Mouse (Mus musculus) stomach, postnatal 0 days (tissue): ENCODE data around the gene Ccdc33. TPM values are rescaled to one million over a fixed set of nuclear protein-coding genes. Genes with fewer than 3 reads are reported as not detected.
A peak's percentile ranks its signal among the peaks of the same experiment; 100 is the strongest.

Source experiments
- ATAC-seq: fragments of 200-750 bp; cut with Nextera tagmentation; 2 replicates; pipeline ENCODE4 v1.8.0; 2017; ENCODE audit not compliant: low FRiP score, low TSS enrichment
- DNase-seq: peaks from one replicate; pipeline ENCODE4 v3.0.0-alpha.2; 2016; ENCODE audit warnings: low spot score
- H3K27ac ChIP-seq: fragments of 300-500 bp; sonication (generic); replicated peaks from 2 replicates; pipeline ENCODE4 v1.5.1; 2014; ENCODE audit warnings: mild to moderate bottlenecking, control low read depth
- H3K27me3 ChIP-seq: fragments of 300-500 bp; sonication (generic); 2 replicates; pipeline ENCODE4 v1.6.1; 2014; ENCODE audit warnings: low read length; ENCODE audit not compliant: control insufficient read depth, insufficient read depth
- H3K36me3 ChIP-seq: fragments of 300-500 bp; sonication (generic); 2 replicates; pipeline ENCODE4 v1.6.1; 2014; ENCODE audit warnings: low read length, mixed read lengths; ENCODE audit not compliant: control insufficient read depth, insufficient read depth
- H3K4me1 ChIP-seq: fragments of 300-500 bp; sonication (generic); replicated peaks from 2 replicates; pipeline ENCODE4 v1.6.1; 2014; ENCODE audit warnings: antibody characterized with exemption; ENCODE audit not compliant: control insufficient read depth, insufficient read depth
- H3K4me2 ChIP-seq: fragments of 300-500 bp; sonication (generic); replicated peaks from 2 replicates; pipeline ENCODE4 v1.6.1; 2014; ENCODE audit warnings: low read depth, mild to moderate bottlenecking, control low read depth, moderate library complexity
- H3K4me3 ChIP-seq: fragments of 300-500 bp; sonication (generic); 2 replicates; pipeline ENCODE4 v1.5.1; 2014; ENCODE audit warnings: low read depth, low read length, control low read depth
- H3K9ac ChIP-seq: fragments of 300-500 bp; sonication (generic); 2 replicates; pipeline ENCODE4 v1.6.1; 2014; ENCODE audit warnings: mild to moderate bottlenecking, low read length, control low read depth, mixed read lengths
- H3K9me3 ChIP-seq: fragments of 300-500 bp; sonication (generic); 2 replicates; pipeline ENCODE4 v1.6.1; 2016; ENCODE audit warnings: low read length; ENCODE audit not compliant: control insufficient read depth
- CTCF ChIP-seq: IDR thresholded peaks from 2 replicates; pipeline ENCODE4 v1.5.1; 2016; ENCODE audit warnings: antibody characterized with exemption, low read depth, mild to moderate bottlenecking, moderate library complexity
- EP300 ChIP-seq: optimal IDR thresholded peaks from 2 replicates; pipeline ENCODE3; 2016; ENCODE audit warnings: antibody characterized with exemption
- WGBS: fragments of 180-500 bp; shearing (Covaris S2); extraction: QIAGEN DNeasy Blood & Tissue Kit; methylation state at CpG from one replicate; pipeline ENCODE4 v1.1.7; 2014; 5-methylcytosine and 5-hydroxymethylcytosine counted together
- polyA plus RNA-seq: library from polyadenylated mRNA; unstranded; fragments of >200 nt; fragmentation: Nextera tagmentation; extraction: Ambion mirVana; gene quantifications from 2 replicates; pipeline ENCODE4 v1.2.1, GENCODE M21; 2015

The Ccdc33 gene
- polyA plus RNA-seq, 1 experiment from 2014 or later, result not detected

GRCm38 (mm10) chr9:58128926-58129413 lies 10.3 kb upstream of the Ccdc33 start:
- DNase-seq (no peak), ATAC-seq (no peak)
- Histone ChIP-seq H3K4me3 (no peak overlapping the region), H3K27me3 (no peaks in the 10 kb centered on the region), H3K9me3 (no peaks in the 10 kb centered on the region), H3K36me3 (no peaks in the 10 kb centered on the region), H3K9ac (no peak overlapping the region), H3K27ac (no peak overlapping the region), H3K4me1 (0 out of 2 replicates have a peak, but pooled peaks cover 2% of the 10 kb centered on the region), H3K4me2 (no peak overlapping the region)
- TF ChIP-seq CTCF (no peak), EP300 (no peak)
- 18% methylated on average over 12 of the region's 13 CpGs for WGBS

GRCm38 (mm10) chr9:58125811-58126210 lies 7.2 kb upstream of the Ccdc33 start:
- ATAC-seq, result no peak
- WGBS, result 37% methylated on average over 4 of the region's 4 CpGs
- H3K4me1 ChIP-seq, result no peaks in the 10 kb centered on the region

GRCm38 (mm10) chr9:58125085-58125484 lies 6.5 kb upstream of the Ccdc33 start:
- Histone ChIP-seq H3K9ac (no peak overlapping the region), H3K4me3 (no peak overlapping the region), H3K36me3 (no peaks in the 10 kb centered on the region), H3K27me3 (no peaks in the 10 kb centered on the region), H3K4me2 (no peak overlapping the region), H3K4me1 (no peaks in the 10 kb centered on the region), H3K9me3 (no peaks in the 10 kb centered on the region), H3K27ac (no peak overlapping the region)
- WGBS, result 50% methylated on average over 3 of the region's 3 CpGs
- ATAC-seq, result no peak
- DNase-seq, result no peak
- TF ChIP-seq EP300 (no peak), CTCF (no peak)

More at GRCm38 (mm10) chr9:58125811-58126210, 7.2 kb upstream of the Ccdc33 start:
- Histone ChIP-seq H3K27me3 (no peaks in the 10 kb centered on the region), H3K4me3 (no peak overlapping the region), H3K9me3 (no peaks in the 10 kb centered on the region), H3K4me2 (no peak overlapping the region), H3K36me3 (no peaks in the 10 kb centered on the region), H3K27ac (no peak overlapping the region), H3K9ac (no peak overlapping the region)
- no peak for TF ChIP-seq EP300
- no peak for TF ChIP-seq CTCF
- no peak for DNase-seq

DNA sequence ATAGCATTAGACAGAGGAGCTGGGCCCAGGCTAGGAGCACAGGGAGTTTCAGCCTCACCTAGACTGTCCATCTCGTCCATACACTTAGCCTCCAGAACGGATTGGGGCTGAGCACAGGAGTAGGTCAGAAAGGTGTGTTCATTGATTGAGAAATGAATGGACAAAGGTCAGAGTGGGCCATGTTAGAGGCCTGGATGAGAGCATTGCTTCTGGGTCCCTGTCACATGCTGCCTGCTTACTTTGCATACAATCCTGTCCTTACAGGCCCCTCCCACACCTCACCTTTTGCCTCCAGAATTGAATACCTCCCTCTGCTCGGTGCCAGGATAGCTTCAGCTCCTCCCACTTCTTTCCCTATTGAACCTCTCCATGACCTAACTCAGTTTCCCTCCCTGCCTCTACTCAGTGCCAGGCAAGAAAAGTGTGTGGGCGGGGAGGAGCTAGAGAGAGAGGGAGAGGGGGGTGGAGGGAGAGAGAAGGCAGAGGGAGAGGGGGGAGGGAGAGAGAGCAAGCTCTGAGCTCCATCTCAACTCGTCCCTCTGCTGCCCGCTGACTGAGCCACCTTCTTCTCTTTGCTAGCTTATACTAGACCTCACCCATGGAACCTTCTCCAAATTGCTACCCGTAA lies 2.5 kb downstream of the Ccdc33 start:
- Histone ChIP-seq H3K4me1 (peaks cover 2% of the 10 kb centered on the region; the same call in 1 of the 2 replicates), H3K36me3 (no peaks in the 10 kb centered on the region), H3K9ac (no peak overlapping the region), H3K4me3 (no peak overlapping the region), H3K27ac (no peak overlapping the region), H3K27me3 (no peaks in the 10 kb centered on the region), H3K4me2 (no peak overlapping the region), H3K9me3 (no peaks in the 10 kb centered on the region)
- DNase-seq (no peak), ATAC-seq (peak; percentile 43; the same call in 1 of the 2 replicates)
- 55% methylated on average over 7 of the region's 7 CpGs for WGBS
- TF ChIP-seq EP300, result no peak
- no peak for TF ChIP-seq CTCF

DNA sequence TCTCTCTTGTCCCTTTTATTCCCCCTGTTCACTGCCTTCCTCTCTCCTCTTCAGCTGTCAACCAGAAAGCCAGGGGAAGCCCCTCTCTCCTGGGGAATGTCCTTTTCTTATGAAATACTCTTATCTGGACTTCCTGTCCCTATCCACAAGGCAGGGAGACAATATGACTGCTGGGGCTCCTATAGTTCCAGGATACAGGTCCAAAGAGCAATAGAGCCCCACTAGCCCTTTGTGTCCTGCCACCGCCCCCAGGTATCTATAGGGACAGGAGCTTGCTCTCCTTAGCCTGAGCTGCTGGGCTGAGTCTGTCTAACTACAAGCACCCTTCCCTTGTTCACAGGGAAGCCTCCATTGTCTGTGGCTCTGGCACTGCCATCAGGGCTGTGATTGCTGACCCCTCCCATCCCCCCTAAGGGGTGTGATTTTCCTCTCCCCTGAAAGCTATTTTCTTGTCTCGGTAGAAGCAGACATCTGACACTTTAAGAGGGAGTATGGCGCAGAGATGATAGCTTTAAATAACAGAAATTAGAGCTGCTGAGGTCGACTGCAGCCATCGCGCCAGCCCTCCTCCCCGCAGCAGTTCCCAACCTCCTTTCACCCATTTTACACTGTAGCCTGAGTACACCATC lies 3.2 kb downstream of the Ccdc33 start:
- H3K27ac ChIP-seq, result no peak overlapping the region

DNA sequence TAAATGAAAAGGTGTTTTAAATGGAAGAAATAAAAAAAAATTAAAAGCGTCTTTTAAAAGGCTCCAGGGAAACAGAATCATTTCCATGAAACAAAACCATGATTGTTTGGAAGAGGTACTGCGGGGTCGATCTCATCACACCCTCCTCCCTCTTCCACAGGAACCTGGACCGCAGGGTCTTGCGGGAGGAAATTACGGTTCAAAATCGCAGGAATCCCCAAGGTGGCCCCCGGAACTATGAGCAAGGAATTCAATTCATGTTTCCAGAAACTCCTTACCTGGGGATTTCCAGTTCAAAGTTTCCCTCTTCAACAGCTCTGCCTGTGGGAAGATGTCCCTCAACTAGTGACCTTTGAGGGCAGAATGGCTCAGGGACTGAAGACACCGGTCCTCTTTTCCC lies 4.6 kb downstream of the Ccdc33 start:
- TF ChIP-seq CTCF (no peak), EP300 (no peak)
- Histone ChIP-seq H3K4me3 (no peak overlapping the region), H3K27me3 (no peaks in the 10 kb centered on the region), H3K27ac (no peak overlapping the region), H3K9ac (no peak overlapping the region), H3K4me1 (peaks cover 2% of the 10 kb centered on the region; the same call in 1 of the 2 replicates), H3K9me3 (no peaks in the 10 kb centered on the region), H3K36me3 (no peaks in the 10 kb centered on the region), H3K4me2 (peak overlapping the region; percentile 40; the same call in 1 of the 2 replicates)
- WGBS, result 29% methylated on average over 9 of the region's 9 CpGs
- ATAC-seq, result no peak
- no peak for DNase-seq

More for the DNA sequence above, 3.2 kb downstream of the Ccdc33 start:
- Histone ChIP-seq H3K9ac (no peak overlapping the region), H3K4me2 (no peak overlapping the region), H3K4me3 (no peak overlapping the region), H3K9me3 (no peaks in the 10 kb centered on the region), H3K4me1 (peaks cover 2% of the 10 kb centered on the region; the same call in 1 of the 2 replicates), H3K36me3 (no peaks in the 10 kb centered on the region), H3K27me3 (no peaks in the 10 kb centered on the region)
- TF ChIP-seq CTCF, result no peak
- TF ChIP-seq EP300, result no peak
- DNase-seq (no peak), ATAC-seq (no peak)
- WGBS, result 55% methylated on average over 7 of the region's 7 CpGs
